Mouse (Mus musculus): Measurements from ENCODE around the gene Micall2.

DNA sequence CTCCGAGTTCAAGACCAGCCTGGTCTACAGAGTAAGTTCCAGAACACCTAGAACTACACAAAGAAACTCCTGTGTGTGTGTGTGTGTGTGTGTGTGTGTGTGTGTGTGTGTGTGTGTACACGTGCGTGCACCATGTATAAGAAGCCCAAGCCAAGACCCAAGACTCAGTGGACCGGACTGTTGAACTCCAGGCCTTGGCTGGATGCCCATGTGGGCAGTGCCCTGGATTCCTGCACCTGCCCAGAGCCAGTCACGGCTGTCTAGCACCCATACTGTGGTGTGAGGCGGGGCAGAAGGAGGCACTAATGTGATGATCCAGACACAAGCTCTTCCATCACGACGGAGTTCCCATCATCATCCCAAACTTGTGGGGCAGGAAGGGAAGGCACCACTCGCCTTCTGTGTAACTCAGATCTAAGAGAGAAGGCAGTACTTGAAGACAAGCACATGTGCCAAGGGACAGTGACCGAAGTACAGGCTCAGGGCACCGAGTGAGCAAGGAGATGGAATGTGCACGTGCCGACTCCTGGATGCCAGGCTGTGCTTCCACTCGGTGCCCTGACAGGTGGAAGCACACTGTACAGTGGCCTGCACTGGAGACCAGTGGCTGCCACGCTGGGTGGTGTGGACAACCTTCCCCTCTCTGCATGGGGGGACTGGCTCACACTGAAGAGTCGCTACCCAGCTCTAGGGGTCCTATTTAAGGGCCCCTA, 13.4 kb upstream of the Micall2 start:
- TF ChIP-seq ZNF384 (IDR thresholded peaks at IDR 0.05; ENCODE audit: low read depth, low read length) (no peak), GATA1 (IDR thresholded peaks at IDR 0.05; ENCODE audit: low read depth, low read length) (no peak), CTCF (IDR thresholded peaks at IDR 0.05 in 2 of 3, conservative IDR thresholded peaks at IDR 0.05 in 1 of 3; ENCODE audit: control insufficient read depth in 1 of 3, insufficient read depth in 1 of 3, low read depth in 2 of 3, low read length in 3 of 3, poor library complexity in 1 of 3, severe bottlenecking in 1 of 3) (no peak), ZC3H11A (IDR thresholded peaks at IDR 0.05; ENCODE audit: low read depth, low read length) (no peak), POLR2AphosphoS5 (IDR thresholded peaks at IDR 0.05; ENCODE audit: borderline replicate concordance, low read depth, low read length) (no peak), RCOR1 (IDR thresholded peaks at IDR 0.05; ENCODE audit: low read depth, low read length) (no peak), POLR2A (IDR thresholded peaks at IDR 0.05; ENCODE audit: control insufficient read depth in 1 of 2, insufficient read depth in 1 of 2, low read depth in 1 of 2, low read length in 2 of 2, poor library complexity in 1 of 2) (no peak), SMC3 (IDR thresholded peaks at IDR 0.05; ENCODE audit: low read depth, low read length) (no peak), USF2 (IDR thresholded peaks at IDR 0.05; ENCODE audit: borderline replicate concordance in 1 of 2, insufficient read depth in 1 of 2, low read depth in 1 of 2, low read length in 2 of 2) (no peak), E2F4 (IDR thresholded peaks at IDR 0.05; ENCODE audit: borderline replicate concordance, low read depth, low read length) (no peak), TAL1 (IDR thresholded peaks at IDR 0.05; ENCODE audit: low read length) (no peak), ETS1 (IDR thresholded peaks at IDR 0.05; ENCODE audit: low read depth, low read length) (no peak), KAT2A (conservative IDR thresholded peaks at IDR 0.05; ENCODE audit: low read depth, low read length) (no peak), JUND (IDR thresholded peaks at IDR 0.05; ENCODE audit: low read depth, low read length) (no peak)

All from MEL (cell line).